Mouse (Mus musculus): ENCODE results near the gene Gtpbp4. TPM values are rescaled to one million over a fixed set of nuclear protein-coding genes. Genes with fewer than 3 reads are reported as not detected.
"Not testable (repeated sequence)": the region's sequence is repeated elsewhere in the genome, so short reads cannot be mapped to it uniquely, and the experiment has no call there.

Gene Gtpbp4
- total RNA-seq, 2 experiments from 2014 or later: 48.1 to 50.5 TPM

DNA sequence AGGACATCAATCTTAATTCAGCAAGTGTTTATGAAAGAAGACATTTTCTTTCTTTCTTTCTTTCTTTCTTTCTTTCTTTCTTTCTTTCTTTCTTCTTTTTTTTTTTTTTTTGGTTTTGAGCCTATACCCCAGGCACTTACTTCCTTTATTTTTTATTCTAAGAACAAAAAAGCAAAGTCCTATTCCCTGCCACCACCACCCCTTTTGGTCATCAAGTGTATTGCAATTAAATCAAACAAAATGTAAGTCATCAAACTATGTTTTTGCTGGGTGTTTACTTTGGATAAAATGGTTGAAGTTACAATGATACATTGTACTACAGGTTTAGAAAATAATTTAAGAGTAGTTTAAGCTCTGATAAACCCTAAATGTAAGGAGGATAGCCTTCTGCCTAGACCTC is 23.5 kb downstream of the Gtpbp4 start:
- no peak for DNase-seq

DNA sequence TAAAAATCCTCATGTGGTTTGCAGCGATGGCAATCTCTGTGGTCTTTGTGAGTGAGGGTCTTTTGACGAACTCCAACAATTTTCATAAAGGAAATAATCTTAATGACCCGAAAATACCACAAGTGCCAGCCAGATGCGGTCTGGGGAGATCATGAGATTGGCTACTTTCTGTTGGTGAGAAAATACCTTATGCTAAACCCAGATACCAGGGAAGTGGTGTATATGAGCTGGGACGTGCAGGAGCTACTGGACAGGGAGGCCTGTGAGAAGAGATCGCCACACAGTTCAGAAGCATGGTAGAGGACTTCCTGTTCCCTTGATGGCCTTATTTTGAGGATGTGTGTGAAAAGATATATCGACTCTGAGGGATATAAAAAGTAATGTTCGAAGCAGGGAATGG is 28.1 kb downstream of the Gtpbp4 start:
- no peak for DNase-seq

DNA sequence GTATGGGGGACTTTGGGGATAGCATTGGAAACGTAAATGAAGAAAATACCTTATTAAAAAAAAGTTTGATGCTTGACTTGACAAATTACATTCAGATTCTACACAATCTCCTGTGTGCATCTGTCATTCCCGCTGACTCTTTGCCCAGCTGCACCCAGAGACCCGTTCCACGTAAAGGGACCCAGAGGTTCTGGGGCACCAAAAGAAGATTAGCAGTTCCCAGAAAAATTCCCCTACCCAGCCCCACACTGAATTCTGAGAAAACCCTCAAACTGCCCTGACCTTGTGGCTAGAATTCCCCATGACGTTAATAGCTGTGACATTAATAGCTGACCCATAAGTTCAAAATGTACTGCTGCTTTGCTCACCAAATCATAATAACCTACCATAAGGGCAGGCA is 30.7 kb downstream of the Gtpbp4 start:
- DNase-seq: no peak

DNA sequence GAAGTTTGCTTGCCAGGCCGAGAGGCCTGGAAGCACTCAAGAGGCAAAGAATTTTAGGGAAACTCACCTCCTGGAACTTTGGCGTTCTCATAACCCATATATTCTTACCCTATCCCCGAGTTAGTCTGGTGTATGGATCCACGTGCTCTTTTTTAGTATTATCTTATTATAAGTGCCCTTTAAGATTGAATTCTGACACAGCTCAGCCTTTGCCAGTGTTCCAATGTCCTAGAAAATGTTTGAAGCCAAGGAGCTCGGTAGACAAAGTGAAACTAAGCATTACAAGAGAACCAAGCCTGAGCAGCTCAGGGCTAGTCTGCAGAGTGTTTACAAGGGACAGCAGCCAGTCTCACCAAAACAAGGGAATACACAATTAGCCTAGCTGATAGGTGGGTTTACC is 33.6 kb downstream of the Gtpbp4 start:
- not testable (repeated sequence) for DNase-seq

DNA sequence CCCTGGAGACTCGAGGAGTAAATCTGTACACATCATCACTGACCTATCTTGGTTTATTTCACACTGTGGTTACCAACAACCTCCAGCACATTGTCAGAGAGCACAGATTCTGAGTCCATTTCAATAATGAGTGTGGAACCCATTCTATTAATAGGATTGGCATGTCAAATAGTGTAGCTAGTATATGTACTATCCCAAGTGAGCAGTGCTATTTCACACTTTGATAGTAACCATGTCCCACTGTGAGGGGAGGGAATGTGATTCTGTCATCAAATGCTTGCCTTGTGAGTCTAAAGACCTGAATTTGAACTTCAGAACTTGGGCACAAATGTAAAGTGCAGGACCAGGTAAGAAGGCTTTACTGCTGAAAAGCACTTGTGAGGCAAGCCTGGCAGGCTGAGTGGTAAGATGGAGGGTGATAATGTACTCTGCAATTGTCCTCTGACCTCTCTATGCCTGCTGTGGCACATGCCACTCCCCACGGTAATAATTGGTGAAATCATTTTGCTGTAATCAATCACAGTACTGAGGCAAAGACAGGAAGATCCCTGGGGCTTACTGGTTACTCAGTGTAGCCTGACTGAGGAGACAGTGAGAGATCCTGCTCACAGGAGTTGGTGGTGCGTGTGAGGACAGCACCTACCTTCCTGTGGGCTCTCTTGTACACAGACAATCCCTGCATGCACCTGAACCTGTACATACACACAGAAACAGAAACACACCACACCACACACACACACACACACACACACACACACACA is 34.6 kb downstream of the Gtpbp4 start:
- DNase-seq: not testable (repeated sequence)

DNA sequence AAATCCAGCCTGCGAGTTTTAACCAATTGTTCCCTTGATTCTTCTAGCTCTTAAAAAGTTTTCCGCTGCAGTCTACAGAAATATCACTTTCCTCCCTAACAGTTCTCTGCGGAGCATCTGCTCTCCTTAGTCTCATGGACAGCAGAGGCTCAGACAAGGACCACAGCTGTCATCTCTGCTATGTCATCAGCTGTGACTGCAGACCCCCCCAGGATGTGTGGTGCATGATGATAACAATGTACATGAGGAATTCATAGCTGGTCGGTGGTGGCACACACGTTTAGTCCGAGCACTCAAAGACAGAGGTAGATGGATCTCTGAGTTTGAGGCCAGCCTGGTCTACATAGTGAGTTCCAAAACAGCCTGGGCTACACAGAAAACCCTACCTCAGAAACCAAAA is 36.3 kb downstream of the Gtpbp4 start:
- DNase-seq: not testable (repeated sequence)

DNA sequence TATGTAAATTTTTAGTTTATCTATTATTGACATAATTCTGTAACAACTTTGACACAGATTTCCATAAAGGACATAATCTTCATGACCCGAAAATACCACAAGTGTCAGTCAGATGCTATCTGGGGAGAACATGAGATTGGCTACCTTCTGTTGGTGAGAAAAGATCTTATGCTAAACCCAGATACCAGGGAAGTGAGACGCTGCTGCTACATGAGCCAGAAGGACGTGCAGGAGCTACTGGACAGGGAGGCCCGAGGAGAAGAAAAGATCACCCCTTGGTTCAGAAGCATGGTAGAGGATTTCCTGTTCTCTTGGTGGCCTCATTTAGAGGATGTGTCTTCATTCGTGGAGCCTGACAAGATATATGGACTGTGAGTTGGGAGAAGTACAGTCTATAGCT is 36.8 kb downstream of the Gtpbp4 start:
- DNase-seq: not testable (repeated sequence)

DNA sequence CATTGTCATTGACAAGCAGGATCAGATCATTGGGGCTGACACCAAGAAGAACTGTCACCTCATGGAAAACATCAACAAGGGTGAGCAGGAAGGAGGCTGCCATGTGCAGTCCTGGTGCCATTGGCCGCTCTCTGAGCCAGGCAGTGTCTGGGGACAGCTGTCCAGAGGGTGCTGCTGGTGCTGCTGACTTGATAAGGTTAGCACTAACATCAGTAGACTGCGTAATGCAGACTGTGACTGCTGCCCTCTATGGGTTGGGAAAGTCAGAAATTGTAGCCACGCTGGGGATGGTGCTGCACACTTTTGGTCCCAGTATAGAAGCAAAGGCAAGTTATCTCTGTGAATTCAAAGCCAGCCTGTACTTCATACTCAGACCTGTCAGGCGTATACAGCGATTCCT is 39.0 kb downstream of the Gtpbp4 start:
- DNase-seq: not testable (repeated sequence)

DNA sequence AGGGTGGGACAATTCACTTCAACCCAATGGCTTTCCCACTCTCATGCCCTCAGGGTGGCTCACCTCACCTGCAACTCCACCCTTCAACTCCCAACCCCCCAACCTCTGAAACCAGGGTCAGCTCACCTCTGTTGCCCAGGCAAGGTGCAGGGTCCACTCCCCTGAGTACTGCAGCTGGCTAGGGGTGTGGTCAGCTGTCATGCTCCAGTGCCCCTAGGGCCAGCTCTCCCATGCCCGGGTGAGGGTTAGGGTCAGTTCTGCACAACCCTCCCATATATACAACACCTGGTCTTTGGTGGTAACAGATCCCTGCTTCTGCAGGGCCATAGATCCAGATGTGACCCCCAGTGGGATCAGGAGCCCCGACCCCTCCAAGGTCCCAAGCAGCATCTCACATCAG is 40.8 kb downstream of the Gtpbp4 start:
- not testable (repeated sequence) for DNase-seq

DNA sequence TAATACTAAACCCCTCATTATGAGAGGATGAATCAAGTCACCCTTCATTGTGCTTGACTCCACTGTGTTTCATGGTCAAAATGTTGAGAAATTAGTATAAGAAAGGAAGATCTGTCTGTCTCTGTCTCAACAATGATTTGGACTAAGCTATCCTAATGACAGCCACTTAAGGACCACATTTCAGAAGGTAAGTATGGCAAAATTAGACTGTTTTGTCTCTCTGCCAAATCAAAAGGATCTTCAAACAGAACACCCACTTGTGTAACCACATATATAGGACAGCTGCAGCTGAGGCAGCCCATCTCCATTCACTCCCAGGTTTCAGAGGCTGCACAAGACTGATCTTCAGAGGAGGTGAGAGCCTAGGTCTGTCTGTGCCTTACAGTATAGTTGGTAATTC is 43.3 kb downstream of the Gtpbp4 start, which contains the start of gene Idi2:
Gene Idi2 (plus strand): TSS at position 301 of the 400 bp plus-strand sequence.
- not testable (repeated sequence) for DNase-seq

DNA sequence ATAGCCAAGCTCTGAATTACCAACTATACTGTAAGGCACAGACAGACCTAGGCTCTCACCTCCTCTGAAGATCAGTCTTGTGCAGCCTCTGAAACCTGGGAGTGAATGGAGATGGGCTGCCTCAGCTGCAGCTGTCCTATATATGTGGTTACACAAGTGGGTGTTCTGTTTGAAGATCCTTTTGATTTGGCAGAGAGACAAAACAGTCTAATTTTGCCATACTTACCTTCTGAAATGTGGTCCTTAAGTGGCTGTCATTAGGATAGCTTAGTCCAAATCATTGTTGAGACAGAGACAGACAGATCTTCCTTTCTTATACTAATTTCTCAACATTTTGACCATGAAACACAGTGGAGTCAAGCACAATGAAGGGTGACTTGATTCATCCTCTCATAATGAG is 47.8 kb downstream of the Gtpbp4 start, which contains the start of gene Gm9745:
Gene Gm9745 (minus strand): TSS at position 101 of the 400 bp plus-strand sequence.
- DNase-seq: not testable (repeated sequence)

DNA sequence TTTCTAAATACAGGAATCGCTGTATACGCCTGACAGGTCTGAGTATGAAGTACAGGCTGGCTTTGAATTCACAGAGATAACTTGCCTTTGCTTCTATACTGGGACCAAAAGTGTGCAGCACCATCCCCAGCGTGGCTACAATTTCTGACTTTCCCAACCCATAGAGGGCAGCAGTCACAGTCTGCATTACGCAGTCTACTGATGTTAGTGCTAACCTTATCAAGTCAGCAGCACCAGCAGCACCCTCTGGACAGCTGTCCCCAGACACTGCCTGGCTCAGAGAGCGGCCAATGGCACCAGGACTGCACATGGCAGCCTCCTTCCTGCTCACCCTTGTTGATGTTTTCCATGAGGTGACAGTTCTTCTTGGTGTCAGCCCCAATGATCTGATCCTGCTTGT is 52.1 kb downstream of the Gtpbp4 start:
- not testable (repeated sequence) for DNase-seq

DNA sequence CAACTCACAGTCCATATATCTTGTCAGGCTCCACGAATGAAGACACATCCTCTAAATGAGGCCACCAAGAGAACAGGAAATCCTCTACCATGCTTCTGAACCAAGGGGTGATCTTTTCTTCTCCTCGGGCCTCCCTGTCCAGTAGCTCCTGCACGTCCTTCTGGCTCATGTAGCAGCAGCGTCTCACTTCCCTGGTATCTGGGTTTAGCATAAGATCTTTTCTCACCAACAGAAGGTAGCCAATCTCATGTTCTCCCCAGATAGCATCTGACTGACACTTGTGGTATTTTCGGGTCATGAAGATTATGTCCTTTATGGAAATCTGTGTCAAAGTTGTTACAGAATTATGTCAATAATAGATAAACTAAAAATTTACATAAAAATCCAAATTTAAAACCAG is 54.2 kb downstream of the Gtpbp4 start:
- DNase-seq: not testable (repeated sequence)

DNA sequence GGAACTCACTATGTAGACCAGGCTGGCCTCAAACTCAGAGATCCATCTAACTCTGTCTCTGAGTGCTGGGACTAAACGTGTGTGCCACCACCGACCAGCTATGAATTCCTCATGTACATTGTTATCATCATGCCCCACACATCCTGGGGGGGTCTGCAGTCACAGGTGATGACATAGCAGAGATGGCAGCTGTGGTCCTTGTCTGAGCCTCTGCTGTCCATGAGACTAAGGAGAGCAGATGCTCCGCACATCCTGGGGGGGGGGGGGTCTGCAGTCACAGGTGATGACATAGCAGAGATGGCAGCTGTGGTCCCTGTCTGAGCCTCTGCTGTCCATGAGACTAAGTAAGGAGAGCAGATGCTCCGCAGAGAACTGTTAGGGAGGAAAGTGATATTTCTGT is 54.8 kb downstream of the Gtpbp4 start:
- DNase-seq: not testable (repeated sequence)

DNA sequence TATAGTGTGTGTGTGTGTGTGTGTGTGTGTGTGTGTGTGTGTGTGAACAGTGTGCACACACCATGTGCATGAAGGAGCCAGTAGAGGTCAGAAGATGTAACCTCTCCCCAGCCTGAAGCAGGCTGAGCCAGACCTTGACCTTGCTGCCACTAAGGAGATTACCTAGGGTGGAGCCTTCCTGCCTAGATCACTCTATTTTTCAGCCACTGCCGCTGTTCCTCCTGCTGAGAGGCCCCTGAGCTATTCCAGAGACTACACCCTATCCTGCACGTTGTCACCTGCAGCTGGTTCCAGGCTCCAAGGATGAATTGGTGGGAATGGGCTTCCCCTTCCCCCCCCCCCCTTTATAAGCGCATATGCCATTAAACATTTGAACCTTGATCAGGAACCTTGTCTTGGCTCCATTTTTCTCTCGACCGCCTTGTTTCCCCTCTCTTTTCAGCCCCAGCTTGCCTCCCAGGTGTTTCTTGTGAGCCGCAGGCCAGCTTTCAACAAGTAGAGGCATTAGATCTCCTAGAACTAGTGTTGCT is 58.2 kb downstream of the Gtpbp4 start:
- not testable (repeated sequence) for DNase-seq

DNA sequence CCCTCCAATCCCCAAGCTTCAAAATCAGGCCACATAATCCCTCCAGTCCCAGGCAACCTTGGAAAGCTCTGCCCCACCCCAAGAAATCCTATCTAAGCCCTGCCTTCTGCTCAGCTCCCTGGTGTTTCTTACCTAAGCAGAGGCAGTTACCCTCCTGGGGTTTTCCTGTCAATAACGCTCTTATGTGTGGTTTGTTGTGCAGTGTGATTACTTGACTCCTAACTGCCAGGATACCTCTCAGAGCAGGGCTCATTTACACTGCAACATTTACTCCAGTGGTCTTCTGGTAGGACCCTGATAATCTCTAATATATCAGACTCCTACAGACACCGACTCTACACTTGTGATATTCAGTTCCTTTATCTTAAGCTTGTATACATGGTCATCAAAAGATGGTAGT is 62.4 kb downstream of the Gtpbp4 start:
- no peak for DNase-seq

Small RNA genes within 50 kb of the gene (microRNA-seq; reads per million reads assigned to microRNA genes)
- 0 reads per million in 2 experiments for gene Gm22750

Other genes starting within 250 kb of the Gtpbp4 start
- gene Wdr37, start 124.2 kb downstream of the Gtpbp4 start, total RNA-seq (2021): 10 to 100 TPM; 32.5 to 35.7 TPM
- gene Idi1, start 110.6 kb downstream of the Gtpbp4 start, total RNA-seq (2021): 10 to 100 TPM; 27.6 to 31.0 TPM
- gene Gm9745, start 47.9 kb downstream of the Gtpbp4 start, total RNA-seq (2021): not detected
- gene Idi2, start 43.2 kb downstream of the Gtpbp4 start, total RNA-seq (2021): not detected
- 10 to 100 TPM; 85.3 to 85.8 TPM for gene Larp4b, start 97.8 kb upstream of the Gtpbp4 start, total RNA-seq (2021)